Mouse (Mus musculus): ENCODE measurements around the gene Lbx1.

The Lbx1 gene

GRCm38 (mm10) chr19:45216240-45216639 lies 19.4 kb downstream of the Lbx1 start:
- peak in 1 of 2 experiments; percentile 36 for DNase-seq (ENCODE audit: low spot score in 2 of 2)

DNA sequence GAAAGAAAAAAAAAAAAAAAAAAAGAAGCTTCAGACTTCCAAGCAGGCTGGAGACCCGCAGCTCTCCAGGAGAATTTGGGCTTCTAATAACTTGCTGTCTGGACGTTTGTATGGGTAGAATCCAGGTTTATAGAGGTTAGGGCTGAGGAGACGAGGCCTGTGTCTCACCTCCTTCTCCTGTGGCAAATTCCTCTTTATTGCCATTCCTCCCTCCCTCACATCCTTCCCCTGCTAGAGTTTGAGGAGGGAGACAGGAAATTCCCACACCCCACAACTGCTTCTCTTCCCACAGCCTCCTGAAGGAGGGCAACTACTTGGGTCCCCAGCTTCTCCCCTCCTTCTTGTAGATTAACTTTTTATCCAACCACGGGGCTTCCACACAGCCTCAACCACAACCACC lies 20.2 kb downstream of the Lbx1 start:
- DNase-seq (ENCODE audit: low spot score in 2 of 2): no peak

GRCm38 (mm10) chr19:45209776-45210422 lies 25.7 kb downstream of the Lbx1 start:
- DNase-seq (ENCODE audit: low spot score in 2 of 2): no peak

DNA sequence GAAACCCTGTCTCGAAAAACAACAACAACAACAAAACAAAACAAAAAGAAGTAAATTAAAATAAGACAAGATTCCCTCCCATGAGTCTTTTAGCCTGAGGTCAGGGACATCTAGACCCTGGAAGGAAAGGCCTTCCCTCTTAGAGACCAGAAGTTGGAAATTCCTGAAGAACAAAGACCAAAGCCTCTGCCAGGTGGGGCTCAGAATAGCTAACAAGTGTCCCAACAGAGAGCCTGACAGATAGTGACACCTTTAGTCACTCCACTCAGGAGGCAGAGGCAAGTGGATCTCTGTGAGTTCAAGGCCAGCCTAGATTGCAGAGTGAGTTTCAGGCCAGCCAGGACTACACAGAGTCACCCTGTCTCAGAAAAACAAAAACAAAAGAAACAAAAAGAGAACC lies 26.4 kb downstream of the Lbx1 start:
- no peak for DNase-seq (ENCODE audit: low spot score in 2 of 2)

DNA sequence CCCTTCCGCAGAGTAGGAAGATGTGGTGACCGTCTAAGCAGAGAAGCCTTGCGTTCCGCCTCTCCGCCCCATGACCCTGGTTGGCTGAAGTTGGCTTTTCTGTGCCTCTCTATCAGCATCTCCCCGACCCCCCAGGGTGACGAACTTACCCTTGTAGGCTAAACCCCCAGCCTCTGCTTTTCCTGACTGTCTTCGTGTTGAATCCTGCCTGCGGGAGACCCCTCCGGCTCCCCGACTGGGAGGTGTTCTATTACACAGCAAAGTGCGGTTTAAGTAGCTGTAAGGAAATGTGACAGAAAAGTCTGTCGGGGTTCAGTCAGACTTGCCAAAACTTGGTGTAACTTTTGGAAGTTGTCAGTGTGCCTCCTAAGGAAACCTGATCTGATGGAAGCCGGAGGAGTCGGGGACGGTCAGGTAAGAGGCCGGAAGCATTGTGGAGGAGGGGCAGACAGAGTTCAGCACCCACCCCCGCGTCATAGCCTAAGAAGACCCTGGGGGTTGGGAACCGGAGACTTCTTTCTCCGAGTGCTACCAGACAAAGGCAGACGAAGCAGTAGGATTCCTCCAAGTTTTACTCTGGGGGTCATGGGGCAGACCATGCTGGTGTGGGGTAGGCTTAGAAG lies 27.1 kb downstream of the Lbx1 start:
- peak in 1 of 2 experiments; percentile 2 for DNase-seq (ENCODE audit: low spot score in 2 of 2)

DNA sequence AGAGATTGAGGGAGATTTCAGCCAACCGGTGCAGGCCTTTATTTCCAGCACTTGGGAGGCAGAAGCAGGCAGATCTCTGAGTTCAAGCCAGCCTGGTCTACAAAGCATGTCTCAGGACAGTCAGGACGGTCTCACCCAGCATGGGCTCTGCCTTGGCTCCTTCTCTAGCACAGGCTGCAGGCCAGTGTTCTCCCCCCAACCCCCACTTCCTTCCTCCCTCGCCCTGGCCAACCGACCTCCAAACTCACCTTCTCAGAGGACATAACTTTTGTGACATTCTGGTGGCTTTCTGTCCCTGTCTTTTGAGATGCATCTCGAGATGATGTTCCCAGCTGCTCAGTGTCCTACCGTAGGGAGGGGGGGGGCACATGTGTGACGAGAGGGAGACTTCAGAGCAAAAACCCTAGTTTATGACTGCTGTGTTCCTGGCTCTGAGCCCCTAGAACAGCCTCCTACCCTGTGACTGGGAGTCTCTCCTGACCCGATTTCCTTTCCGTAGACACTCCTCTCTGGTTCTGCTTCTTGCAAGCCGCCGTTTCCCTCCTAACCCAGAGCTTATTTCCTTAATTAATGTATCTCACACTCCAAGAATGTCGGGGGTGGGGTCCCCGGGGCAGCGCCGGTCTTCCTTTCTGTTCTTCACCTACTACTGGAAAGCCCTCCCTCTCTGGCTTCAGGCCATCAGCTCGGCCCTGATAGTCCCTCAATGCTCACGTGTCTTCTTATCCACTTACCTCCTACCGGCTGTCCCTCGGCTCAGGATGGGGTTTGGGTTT lies 27.8 kb downstream of the Lbx1 start:
- peak in 1 of 2 experiments; percentile 2 for DNase-seq (ENCODE audit: low spot score in 2 of 2)

DNA sequence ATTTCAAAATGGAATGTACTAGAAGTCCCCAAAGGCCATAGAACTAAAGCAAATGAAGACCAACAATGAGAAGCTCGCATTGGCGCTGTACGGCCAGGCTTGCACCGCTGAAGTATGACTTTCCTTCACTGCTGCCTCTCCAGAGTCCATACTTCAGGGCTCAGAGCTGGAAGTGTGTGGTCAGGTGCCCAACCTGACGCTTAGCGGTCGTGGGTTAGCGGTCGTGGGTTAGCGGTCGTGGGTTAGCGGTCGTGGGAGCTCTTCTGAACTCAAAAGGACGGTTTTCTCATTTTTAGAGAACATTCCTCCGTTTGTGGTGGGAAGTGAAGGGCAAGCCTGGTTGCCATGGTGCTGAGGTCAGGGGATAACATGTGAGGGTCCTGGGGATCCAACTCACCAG lies 28.5 kb downstream of the Lbx1 start:
- DNase-seq (ENCODE audit: low spot score in 2 of 2): peak in 1 of 2 experiments; percentile 0

DNA sequence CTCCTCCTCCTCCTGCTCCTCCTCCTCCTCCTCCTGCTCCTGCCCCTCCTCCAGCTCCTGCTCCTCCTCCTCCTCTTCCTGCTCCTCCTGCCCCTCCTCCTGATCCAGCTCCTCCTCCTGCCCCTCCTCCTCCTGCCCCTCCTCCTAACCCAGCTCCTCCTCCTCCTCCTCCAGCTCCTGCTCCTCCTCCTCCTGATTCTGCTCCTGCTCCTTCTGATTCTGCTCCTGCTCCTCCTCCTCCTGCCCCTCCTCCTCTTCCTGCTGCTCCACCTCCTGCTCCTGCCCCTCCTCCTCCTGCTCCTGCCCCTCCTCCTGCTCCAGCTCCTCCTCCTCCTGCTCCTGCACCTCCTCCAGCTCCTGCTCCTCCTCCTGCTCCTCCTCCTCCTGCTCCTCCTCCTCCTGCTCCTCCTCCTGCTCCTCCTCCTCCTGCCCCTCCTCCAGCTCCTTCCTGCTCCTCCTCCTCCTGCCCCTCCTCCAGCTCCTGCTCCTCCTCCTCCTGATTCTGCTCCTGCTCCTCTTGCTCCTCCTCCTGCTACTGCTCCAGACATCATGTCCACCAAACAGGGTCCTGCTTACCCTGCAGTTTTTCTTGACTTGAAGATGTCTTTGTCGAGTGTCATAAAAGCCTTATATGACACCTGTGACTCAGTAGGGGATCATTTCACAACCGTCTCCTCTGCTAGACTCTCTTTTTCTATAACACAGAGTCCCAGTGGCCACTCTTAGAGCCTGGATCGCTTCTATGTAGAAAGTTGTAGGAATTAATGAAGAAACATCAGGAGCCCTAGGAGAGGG lies 30.1 kb downstream of the Lbx1 start:
- peak in 1 of 2 experiments; percentile 0 for DNase-seq (ENCODE audit: low spot score in 2 of 2)

- DNase-seq (ENCODE audit: low spot score in 2 of 2): peak in 1 of 2 experiments; percentile 0
Observed at GRCm38 (mm10) chr19:45196967-45197366, 38.6 kb downstream of the Lbx1 start.

DNA sequence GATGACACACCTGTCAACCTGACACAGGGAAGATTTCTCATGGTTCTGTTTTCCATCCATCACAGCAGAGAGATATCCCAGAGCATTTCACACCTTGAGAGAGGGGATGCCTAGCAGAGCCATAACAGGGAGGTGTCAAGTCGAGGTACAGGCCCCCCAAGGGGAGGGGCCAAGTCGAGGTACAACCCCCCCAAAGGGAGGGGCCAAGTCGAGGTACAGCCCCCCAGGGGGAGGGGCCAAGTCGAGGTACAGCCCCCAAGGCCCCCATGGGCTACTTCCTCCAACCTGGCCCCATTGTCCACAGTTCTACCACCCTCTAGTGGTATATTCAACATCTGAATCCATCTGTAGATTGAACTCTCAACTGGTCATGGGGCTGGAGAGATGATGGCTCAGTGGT lies 41.0 kb downstream of the Lbx1 start:
- no peak for DNase-seq (ENCODE audit: low spot score in 2 of 2)

Measured in spleen, postnatal 10 days (tissue).